Mouse (Mus musculus): ENCODE measurements around the gene Hnrnpab.
A peak's percentile ranks its signal among the peaks of the same experiment; 100 is the strongest.
"Not testable (repeated sequence)": the region's sequence is repeated elsewhere in the genome, so short reads cannot be mapped to it uniquely, and the experiment has no call there.

Gene Hnrnpab

GRCm38 (mm10) chr11:51633721-51634120 is 27.1 kb upstream of the Hnrnpab start:
- DNase-seq = no peak

- DNase-seq = not testable (repeated sequence)
Observed at GRCm38 (mm10) chr11:51633200-51633599, 26.6 kb upstream of the Hnrnpab start.

GRCm38 (mm10) chr11:51632130-51632753 is 25.6 kb upstream of the Hnrnpab start:
- DNase-seq = no peak

GRCm38 (mm10) chr11:51629651-51630314 is 23.1 kb upstream of the Hnrnpab start:
- DNase-seq = no peak

- no peak for DNase-seq
Observed at GRCm38 (mm10) chr11:51627907-51628306, 21.3 kb upstream of the Hnrnpab start.

GRCm38 (mm10) chr11:51627425-51627824 is 20.8 kb upstream of the Hnrnpab start:
- peak; percentile 41 for DNase-seq

GRCm38 (mm10) chr11:51625187-51625820 is 18.7 kb upstream of the Hnrnpab start:
- no peak for DNase-seq

GRCm38 (mm10) chr11:51622971-51623491 is 16.4 kb upstream of the Hnrnpab start:
- DNase-seq = no peak

GRCm38 (mm10) chr11:51621776-51622175 is 15.1 kb upstream of the Hnrnpab start:
- DNase-seq = no peak

GRCm38 (mm10) chr11:51620084-51620483 is 13.4 kb upstream of the Hnrnpab start:
- no peak for DNase-seq

- peak; percentile 94 for DNase-seq
Observed at GRCm38 (mm10) chr11:51619409-51620060, 12.9 kb upstream of the Hnrnpab start, which contains the start of gene Nhp2. Nhp2 (plus strand) TSS chr11:51619735.

GRCm38 (mm10) chr11:51618894-51619408 is 12.3 kb upstream of the Hnrnpab start:
- no peak for DNase-seq

- DNase-seq = peak; percentile 60
Observed at GRCm38 (mm10) chr11:51617693-51618092, 11.0 kb upstream of the Hnrnpab start.

- DNase-seq = not testable (repeated sequence)
Observed at GRCm38 (mm10) chr11:51616113-51616512, 9.5 kb upstream of the Hnrnpab start.

GRCm38 (mm10) chr11:51615601-51616000 is 9.0 kb upstream of the Hnrnpab start:
- DNase-seq = no peak

GRCm38 (mm10) chr11:51615129-51615528 is 8.5 kb upstream of the Hnrnpab start:
- DNase-seq = no peak

- DNase-seq = no peak
Observed at GRCm38 (mm10) chr11:51614256-51614655, 7.6 kb upstream of the Hnrnpab start.

GRCm38 (mm10) chr11:51609940-51610339 is 3.3 kb upstream of the Hnrnpab start:
- DNase-seq = not testable (repeated sequence)

- no peak for DNase-seq
Observed at GRCm38 (mm10) chr11:51609266-51609909, 2.7 kb upstream of the Hnrnpab start.

GRCm38 (mm10) chr11:51607096-51607738 is 570 bp upstream of the Hnrnpab start:
- no peak for DNase-seq

- peak; percentile 71 for DNase-seq
Observed at GRCm38 (mm10) chr11:51605602-51606446, 823 bp downstream of the Hnrnpab start.

All from cerebellum, adult 11 months (tissue).